Mouse (Mus musculus): ENCODE data around the gene Vegfb. TPM values are rescaled to one million over a fixed set of nuclear protein-coding genes. Genes with fewer than 3 reads are reported as not detected.

The Vegfb gene
- polyA plus RNA-seq, 1 experiment from 2014 or later: 37.0 TPM

- H3K27ac ChIP-seq: peak within 1 kb of the TSS; percentile 94
- WGBS: under 1% methylated on average over 27 of the region's 27 CpGs
- H3K4me1 ChIP-seq: peaks cover 33% of the 10 kb centered on the region
- no peaks in the 10 kb centered on the region for H3K36me3 ChIP-seq
- peak within 1 kb of the TSS; percentile 90 for H3K9ac ChIP-seq
- H3K4me3 ChIP-seq: peak within 1 kb of the TSS; percentile 85
- no peaks in the 10 kb centered on the region for H3K9me3 ChIP-seq (replicated peaks)
- peak; percentile 84 for ATAC-seq (ENCODE audit: low FRiP score)
- peaks cover 2% of the 10 kb centered on the region; the same call in 1 of the 2 replicates for H3K27me3 ChIP-seq
- H3K4me2 ChIP-seq (replicated peaks): peak within 1 kb of the TSS; percentile 99
Measured at GRCm38 (mm10) chr19:6942249-6942691, 45.2 kb downstream of the Vegfb start, which contains the start of gene Gpr137. Gpr137 (minus strand) TSS chr19:6942480.

GRCm38 (mm10) chr19:6941372-6942248 is 45.8 kb downstream of the Vegfb start, which contains the start of gene Bad:
Bad (plus strand) TSS chr19:6941861.
- under 1% methylated on average over 83 of the region's 83 CpGs for WGBS
- peak within 1 kb of the TSS; percentile 99 for H3K4me2 ChIP-seq (replicated peaks)

GRCm38 (mm10) chr19:6940396-6941351 is 46.8 kb downstream of the Vegfb start:
- 22% methylated on average over 29 of the region's 29 CpGs for WGBS
- ATAC-seq (ENCODE audit: low FRiP score): peak; percentile 42
- peak overlapping the region; percentile 94 for H3K27ac ChIP-seq

More at GRCm38 (mm10) chr19:6941372-6942248, 45.8 kb downstream of the Vegfb start, which contains the start of gene Bad:
- peak within 1 kb of the TSS; percentile 94 for H3K27ac ChIP-seq
- H3K9ac ChIP-seq: peak within 1 kb of the TSS; percentile 90
- ATAC-seq (ENCODE audit: low FRiP score): peak; percentile 84
- peaks cover 33% of the 10 kb centered on the region for H3K4me1 ChIP-seq
- H3K9me3 ChIP-seq (replicated peaks): no peaks in the 10 kb centered on the region
- peaks cover 2% of the 10 kb centered on the region for H3K27me3 ChIP-seq
- H3K36me3 ChIP-seq: no peaks in the 10 kb centered on the region
- H3K4me3 ChIP-seq: peak within 1 kb of the TSS; percentile 85

GRCm38 (mm10) chr19:6939106-6940002 is 48.1 kb downstream of the Vegfb start:
- Histone ChIP-seq H3K9ac (peak overlapping the region; percentile 38), H3K27me3 (peaks cover 24% of the 10 kb centered on the region), H3K27ac (no peak overlapping the region), H3K4me2 (replicated peaks) (peak overlapping the region; percentile 99), H3K9me3 (replicated peaks) (no peaks in the 10 kb centered on the region), H3K4me3 (no peak overlapping the region), H3K4me1 (peaks cover 35% of the 10 kb centered on the region), H3K36me3 (no peaks in the 10 kb centered on the region)
- no peak for ATAC-seq (ENCODE audit: low FRiP score)
- WGBS: 86% methylated on average over 20 of the region's 20 CpGs

More at GRCm38 (mm10) chr19:6940396-6941351, 46.8 kb downstream of the Vegfb start:
- Histone ChIP-seq H3K4me2 (replicated peaks) (peak overlapping the region; percentile 99), H3K9ac (peak overlapping the region; percentile 90), H3K9me3 (replicated peaks) (no peaks in the 10 kb centered on the region), H3K27me3 (peaks cover 11% of the 10 kb centered on the region), H3K4me3 (peak overlapping the region; percentile 85), H3K4me1 (peaks cover 33% of the 10 kb centered on the region), H3K36me3 (no peaks in the 10 kb centered on the region)

- ATAC-seq (ENCODE audit: low FRiP score): no peak
- Histone ChIP-seq H3K36me3 (no peaks in the 10 kb centered on the region), H3K4me2 (replicated peaks) (no peak overlapping the region), H3K9ac (no peak overlapping the region), H3K4me3 (no peak overlapping the region), H3K9me3 (replicated peaks) (no peaks in the 10 kb centered on the region), H3K4me1 (peaks cover 43% of the 10 kb centered on the region), H3K27me3 (peaks cover 39% of the 10 kb centered on the region), H3K27ac (no peak overlapping the region)
- WGBS: 77% methylated on average over 16 of the region's 16 CpGs
Measured at GRCm38 (mm10) chr19:6937541-6938465, 49.6 kb downstream of the Vegfb start.

GRCm38 (mm10) chr19:6936299-6936698 is 51.2 kb downstream of the Vegfb start:
- Histone ChIP-seq H3K36me3 (no peaks in the 10 kb centered on the region), H3K9ac (no peak overlapping the region), H3K4me3 (no peak overlapping the region), H3K9me3 (replicated peaks) (no peaks in the 10 kb centered on the region), H3K27me3 (peaks cover 54% of the 10 kb centered on the region), H3K27ac (no peak overlapping the region), H3K4me2 (replicated peaks) (no peak overlapping the region), H3K4me1 (peaks cover 40% of the 10 kb centered on the region)
- ATAC-seq (ENCODE audit: low FRiP score): no peak
- 19% methylated on average over 3 of the region's 3 CpGs for WGBS

GRCm38 (mm10) chr19:6934195-6934977 is 53.1 kb downstream of the Vegfb start, which contains the start of gene Kcnk4:
Kcnk4 (minus strand) TSS chr19:6934515.
- H3K4me3 ChIP-seq: peak within 1 kb of the TSS; percentile 32
- H3K9me3 ChIP-seq (replicated peaks): no peaks in the 10 kb centered on the region
- peak within 1 kb of the TSS; percentile 54 for H3K4me2 ChIP-seq (replicated peaks)
- no peak within 1 kb of the TSS for H3K27ac ChIP-seq
- ATAC-seq (ENCODE audit: low FRiP score): peak; percentile 10; the same call in 1 of the 2 replicates
- H3K4me1 ChIP-seq: peaks cover 23% of the 10 kb centered on the region
- peak within 1 kb of the TSS; percentile 56 for H3K9ac ChIP-seq
- WGBS: 8% methylated on average over 23 of the region's 23 CpGs
- no peaks in the 10 kb centered on the region for H3K36me3 ChIP-seq
- H3K27me3 ChIP-seq: peaks cover 70% of the 10 kb centered on the region

GRCm38 (mm10) chr19:6933436-6934194 is 53.8 kb downstream of the Vegfb start:
- Histone ChIP-seq H3K4me3 (peak overlapping the region; percentile 32), H3K9ac (peak overlapping the region; percentile 56), H3K9me3 (replicated peaks) (no peaks in the 10 kb centered on the region), H3K4me2 (replicated peaks) (peak overlapping the region; percentile 54), H3K36me3 (no peaks in the 10 kb centered on the region), H3K4me1 (peaks cover 17% of the 10 kb centered on the region), H3K27ac (no peak overlapping the region), H3K27me3 (peaks cover 78% of the 10 kb centered on the region)
- ATAC-seq (ENCODE audit: low FRiP score): peak; percentile 49
- WGBS: 6% methylated on average over 56 of the region's 58 CpGs

- no peak overlapping the region for H3K4me2 ChIP-seq (replicated peaks)
- no peak overlapping the region for H3K9ac ChIP-seq
- H3K27ac ChIP-seq: no peak overlapping the region
- peaks cover 82% of the 10 kb centered on the region for H3K27me3 ChIP-seq
- no peaks in the 10 kb centered on the region for H3K36me3 ChIP-seq
- no peaks in the 10 kb centered on the region for H3K9me3 ChIP-seq (replicated peaks)
- no peak for ATAC-seq (ENCODE audit: low FRiP score)
- WGBS: 18% methylated on average over 4 of the region's 4 CpGs
- H3K4me3 ChIP-seq: 0 out of 2 replicates have a peak overlapping the region, but pooled peaks have one; percentile 32
- H3K4me1 ChIP-seq: peaks cover 15% of the 10 kb centered on the region
Measured at GRCm38 (mm10) chr19:6933102-6933435, 54.4 kb downstream of the Vegfb start.
